Mouse (Mus musculus): ENCODE data around the gene Cmtm4. TPM values are rescaled to one million over a fixed set of nuclear protein-coding genes. Genes with fewer than 3 reads are reported as not detected.

Cmtm4 gene
- polyA plus RNA-seq, 1 experiment from 2014 or later = 5.6 TPM

DNA sequence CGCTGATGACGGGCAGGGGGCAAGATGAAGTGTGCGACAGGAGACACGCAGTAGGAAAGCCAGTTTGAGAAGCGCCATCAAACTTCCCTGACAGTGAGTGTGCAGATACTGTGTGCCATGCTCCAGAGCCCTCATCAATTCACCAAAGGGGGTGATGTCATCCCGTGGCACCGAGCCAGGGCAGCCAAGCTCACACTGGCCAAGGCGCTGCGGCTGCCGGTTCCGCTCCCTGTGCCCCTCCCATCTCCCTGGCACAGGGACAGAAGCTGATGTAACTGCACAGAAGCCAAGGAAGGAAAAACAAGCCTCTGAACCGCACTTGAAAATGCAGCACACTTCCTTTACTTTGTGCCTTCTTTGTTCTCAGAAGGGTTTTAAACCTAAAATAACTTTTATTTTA, 40.4 kb upstream of the Cmtm4 start:
- H3K4me2 ChIP-seq (replicated peaks; ENCODE audit: low read depth, low read length) = no peak overlapping the region
- H3K36me3 ChIP-seq (ENCODE audit: control insufficient read depth, insufficient read depth, low read length) = peaks cover 93% of the 10 kb centered on the region
- no peaks in the 10 kb centered on the region for H3K4me1 ChIP-seq (ENCODE audit: control insufficient read depth, insufficient read depth, low read length)
- H3K4me3 ChIP-seq (ENCODE audit: low read length) = no peak overlapping the region
- no peaks in the 10 kb centered on the region; the same call in 1 of the 2 replicates for H3K9me3 ChIP-seq (ENCODE audit: control insufficient read depth, low read length)
- 68% methylated on average over 12 of the region's 12 CpGs for WGBS
- H3K27me3 ChIP-seq (ENCODE audit: control insufficient read depth, insufficient read depth, low read length) = no peaks in the 10 kb centered on the region
- H3K27ac ChIP-seq (ENCODE audit: low read depth, low read length) = peak overlapping the region; percentile 24; the same call in 1 of the 2 replicates
- peak; percentile 79 for ATAC-seq (ENCODE audit: low FRiP score, low TSS enrichment)
- H3K9ac ChIP-seq (ENCODE audit: low read depth, low read length) = no peak overlapping the region

DNA sequence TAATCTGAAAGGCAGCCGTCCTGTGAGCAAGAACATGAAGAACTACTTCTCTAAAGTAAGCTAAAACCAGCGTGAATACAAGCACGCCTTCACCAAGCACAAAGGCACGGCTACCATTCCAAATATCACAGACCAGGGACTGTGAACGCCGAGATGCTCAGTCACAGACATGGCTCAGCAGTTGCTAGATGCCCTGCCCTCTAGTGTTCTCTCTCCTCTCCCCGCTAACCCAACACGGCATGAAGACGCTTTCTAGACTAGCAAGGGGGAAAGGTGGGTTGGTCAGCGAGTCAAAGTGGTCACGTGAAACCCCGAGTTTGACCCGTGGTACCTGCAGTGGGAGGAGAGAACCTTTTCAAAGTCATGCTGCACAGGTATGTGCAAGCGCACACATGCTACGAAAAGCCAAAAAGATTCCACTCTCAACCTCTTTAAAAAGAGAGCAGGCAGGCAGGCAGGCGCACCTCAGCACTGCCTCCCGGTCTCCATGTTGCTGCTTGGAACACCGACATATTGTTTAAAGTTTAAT, 39.3 kb upstream of the Cmtm4 start:
- H3K4me1 ChIP-seq (ENCODE audit: control insufficient read depth, insufficient read depth, low read length) = no peaks in the 10 kb centered on the region
- H3K27ac ChIP-seq (ENCODE audit: low read depth, low read length) = no peak overlapping the region
- H3K4me3 ChIP-seq (ENCODE audit: low read length) = no peak overlapping the region
- H3K4me2 ChIP-seq (replicated peaks; ENCODE audit: low read depth, low read length) = no peak overlapping the region
- H3K9me3 ChIP-seq (ENCODE audit: control insufficient read depth, low read length) = no peaks in the 10 kb centered on the region; the same call in 1 of the 2 replicates
- WGBS = 91% methylated on average over 18 of the region's 18 CpGs
- H3K9ac ChIP-seq (ENCODE audit: low read depth, low read length) = no peak overlapping the region
- no peaks in the 10 kb centered on the region for H3K27me3 ChIP-seq (ENCODE audit: control insufficient read depth, insufficient read depth, low read length)
- H3K36me3 ChIP-seq (ENCODE audit: control insufficient read depth, insufficient read depth, low read length) = peaks cover 96% of the 10 kb centered on the region
- ATAC-seq (ENCODE audit: low FRiP score, low TSS enrichment) = 0 out of 2 replicates have a peak, but pooled peaks have one; percentile 29

DNA sequence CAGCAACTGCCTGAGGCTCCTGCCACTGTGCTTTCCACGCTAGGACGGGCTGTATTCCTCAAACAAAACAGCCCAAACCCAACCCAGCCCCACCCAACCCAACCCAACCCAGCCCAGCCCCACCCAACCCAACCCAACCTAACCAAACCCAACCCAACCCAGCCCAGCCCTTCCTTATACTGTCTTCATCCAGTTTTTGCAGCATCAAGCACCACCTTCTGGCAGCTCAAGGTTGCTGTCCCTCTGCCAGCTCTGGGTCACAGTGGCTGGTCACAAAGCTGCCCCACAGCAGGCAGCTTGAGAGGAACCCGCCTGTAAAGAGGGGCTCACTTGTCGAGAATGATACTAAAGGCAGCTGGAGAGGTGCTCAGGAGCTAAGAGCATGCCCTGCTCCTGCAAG, 38.7 kb upstream of the Cmtm4 start:
- no peaks in the 10 kb centered on the region; the same call in 1 of the 2 replicates for H3K9me3 ChIP-seq (ENCODE audit: control insufficient read depth, low read length)
- no peak overlapping the region for H3K9ac ChIP-seq (ENCODE audit: low read depth, low read length)
- peaks cover 96% of the 10 kb centered on the region for H3K36me3 ChIP-seq (ENCODE audit: control insufficient read depth, insufficient read depth, low read length)
- no peak for ATAC-seq (ENCODE audit: low FRiP score, low TSS enrichment)
- H3K4me2 ChIP-seq (replicated peaks; ENCODE audit: low read depth, low read length) = no peak overlapping the region
- no peaks in the 10 kb centered on the region for H3K4me1 ChIP-seq (ENCODE audit: control insufficient read depth, insufficient read depth, low read length)
- no peaks in the 10 kb centered on the region for H3K27me3 ChIP-seq (ENCODE audit: control insufficient read depth, insufficient read depth, low read length)
- no peak overlapping the region for H3K4me3 ChIP-seq (ENCODE audit: low read length)
- WGBS = 86% methylated on average over 4 of the region's 4 CpGs
- no peak overlapping the region for H3K27ac ChIP-seq (ENCODE audit: low read depth, low read length)

DNA sequence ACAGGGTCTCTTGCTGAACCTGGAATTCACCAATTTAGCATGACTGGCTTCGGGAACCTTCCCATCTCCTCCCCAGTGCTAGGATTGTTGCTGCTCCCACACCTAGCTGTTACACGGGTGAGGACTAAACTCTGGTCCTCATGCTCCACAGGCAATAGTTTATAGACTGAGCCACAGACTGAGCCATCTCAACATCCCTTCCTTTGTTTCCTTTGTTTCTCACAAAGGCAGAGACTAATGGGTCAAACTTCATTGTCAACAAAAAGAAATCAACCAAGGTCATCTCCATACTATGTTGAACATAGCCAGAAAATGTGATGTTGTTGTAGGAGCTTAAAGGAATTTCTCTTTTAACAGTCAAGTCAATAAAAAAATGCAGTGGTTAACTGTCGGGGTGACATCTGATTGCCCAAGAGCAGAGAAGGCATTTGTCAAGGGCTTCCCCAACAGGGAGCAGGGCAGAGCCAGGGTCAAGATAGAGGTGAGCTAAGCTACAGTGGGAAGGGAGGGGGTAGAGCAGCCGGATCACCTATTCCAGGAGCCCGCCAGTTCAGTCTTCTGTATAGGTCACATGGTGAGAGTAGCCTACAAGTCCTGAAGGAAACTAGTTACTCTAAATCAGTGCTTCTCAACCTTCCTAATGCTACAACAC, 37.7 kb upstream of the Cmtm4 start:
- Histone ChIP-seq H3K27ac (ENCODE audit: low read depth, low read length) (no peak overlapping the region), H3K36me3 (ENCODE audit: control insufficient read depth, insufficient read depth, low read length) (peaks cover 95% of the 10 kb centered on the region), H3K27me3 (ENCODE audit: control insufficient read depth, insufficient read depth, low read length) (no peaks in the 10 kb centered on the region), H3K4me2 (replicated peaks; ENCODE audit: low read depth, low read length) (no peak overlapping the region), H3K9me3 (ENCODE audit: control insufficient read depth, low read length) (no peaks in the 10 kb centered on the region; the same call in 1 of the 2 replicates), H3K4me3 (ENCODE audit: low read length) (no peak overlapping the region), H3K4me1 (ENCODE audit: control insufficient read depth, insufficient read depth, low read length) (no peaks in the 10 kb centered on the region), H3K9ac (ENCODE audit: low read depth, low read length) (no peak overlapping the region)
- ATAC-seq (ENCODE audit: low FRiP score, low TSS enrichment) = no peak
- WGBS = 94% methylated on average over 5 of the region's 5 CpGs

DNA sequence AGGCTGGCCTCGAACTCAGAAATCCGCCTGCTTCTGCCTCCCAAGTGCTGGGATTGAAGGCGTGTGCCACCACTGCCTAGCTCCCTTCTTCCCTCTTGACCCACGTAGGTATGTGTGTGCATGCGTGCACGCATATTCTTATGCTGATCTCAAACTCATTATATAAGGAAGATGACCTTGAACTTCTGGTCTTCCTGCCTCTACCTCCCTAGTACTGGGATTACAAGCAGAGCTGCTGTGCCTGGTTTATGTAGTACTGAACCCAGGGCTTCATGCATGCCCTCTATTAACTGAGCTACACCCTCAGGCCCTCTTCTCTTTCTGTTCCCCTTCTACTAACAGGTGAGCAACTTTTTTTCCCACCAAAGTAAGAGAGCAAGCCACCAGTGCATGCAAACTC, 37.0 kb upstream of the Cmtm4 start:
- no peaks in the 10 kb centered on the region for H3K27me3 ChIP-seq (ENCODE audit: control insufficient read depth, insufficient read depth, low read length)
- H3K9ac ChIP-seq (ENCODE audit: low read depth, low read length) = no peak overlapping the region
- H3K4me2 ChIP-seq (replicated peaks; ENCODE audit: low read depth, low read length) = no peak overlapping the region
- H3K4me1 ChIP-seq (ENCODE audit: control insufficient read depth, insufficient read depth, low read length) = no peaks in the 10 kb centered on the region
- H3K9me3 ChIP-seq (ENCODE audit: control insufficient read depth, low read length) = no peaks in the 10 kb centered on the region; the same call in 1 of the 2 replicates
- ATAC-seq (ENCODE audit: low FRiP score, low TSS enrichment) = no peak
- no peak overlapping the region for H3K27ac ChIP-seq (ENCODE audit: low read depth, low read length)
- H3K4me3 ChIP-seq (ENCODE audit: low read length) = no peak overlapping the region
- 98% methylated on average over 6 of the region's 6 CpGs for WGBS
- peaks cover 97% of the 10 kb centered on the region for H3K36me3 ChIP-seq (ENCODE audit: control insufficient read depth, insufficient read depth, low read length)

DNA sequence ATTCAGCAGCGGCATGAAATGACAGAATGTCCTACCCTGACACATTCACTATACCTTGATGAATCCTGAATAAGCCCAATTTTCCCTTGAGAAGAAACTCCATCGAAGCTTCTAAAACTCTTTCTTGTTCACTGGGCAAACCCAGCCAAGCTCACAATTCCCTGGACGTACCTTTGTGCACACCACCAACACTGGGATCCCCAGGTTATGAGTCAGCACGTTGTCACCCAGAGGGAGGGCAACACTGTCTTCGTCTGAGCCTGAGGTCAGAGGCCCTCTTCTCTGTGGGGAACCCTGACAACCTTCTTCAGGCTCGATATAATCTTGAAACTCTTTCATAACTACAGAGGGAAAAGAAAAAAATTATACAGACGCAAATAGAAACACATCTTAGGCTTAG, 34.6 kb upstream of the Cmtm4 start:
- no peak overlapping the region for H3K4me3 ChIP-seq (ENCODE audit: low read length)
- no peak overlapping the region for H3K4me2 ChIP-seq (replicated peaks; ENCODE audit: low read depth, low read length)
- H3K9ac ChIP-seq (ENCODE audit: low read depth, low read length) = no peak overlapping the region
- ATAC-seq (ENCODE audit: low FRiP score, low TSS enrichment) = no peak
- WGBS = 87% methylated on average over 7 of the region's 7 CpGs
- no peaks in the 10 kb centered on the region for H3K27me3 ChIP-seq (ENCODE audit: control insufficient read depth, insufficient read depth, low read length)
- no peaks in the 10 kb centered on the region for H3K4me1 ChIP-seq (ENCODE audit: control insufficient read depth, insufficient read depth, low read length)
- peaks cover 97% of the 10 kb centered on the region for H3K36me3 ChIP-seq (ENCODE audit: control insufficient read depth, insufficient read depth, low read length)
- H3K9me3 ChIP-seq (ENCODE audit: control insufficient read depth, low read length) = no peaks in the 10 kb centered on the region; the same call in 1 of the 2 replicates
- H3K27ac ChIP-seq (ENCODE audit: low read depth, low read length) = no peak overlapping the region

DNA sequence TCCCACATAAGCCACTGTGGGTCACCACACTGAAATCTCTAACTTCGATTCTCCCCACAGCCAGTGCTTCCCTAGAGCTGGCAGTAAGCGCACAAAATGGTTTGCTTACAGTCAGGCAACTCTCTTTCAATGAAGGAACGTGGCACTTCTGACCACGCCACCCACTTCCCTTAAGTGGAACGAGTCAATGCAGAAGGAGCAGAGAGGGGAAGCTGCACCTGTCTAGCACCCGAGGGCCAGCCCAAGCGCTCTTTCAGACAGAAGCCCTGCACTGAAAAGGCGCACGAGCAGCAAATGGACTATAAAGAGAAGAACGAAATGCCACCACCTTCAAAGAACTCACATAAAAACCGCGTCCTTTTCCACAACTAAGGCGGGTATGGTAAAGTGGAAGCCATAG, 32.1 kb upstream of the Cmtm4 start:
- H3K4me2 ChIP-seq (replicated peaks; ENCODE audit: low read depth, low read length) = no peak overlapping the region
- H3K4me3 ChIP-seq (ENCODE audit: low read length) = no peak overlapping the region
- no peak overlapping the region for H3K9ac ChIP-seq (ENCODE audit: low read depth, low read length)
- 93% methylated on average over 13 of the region's 13 CpGs for WGBS
- H3K4me1 ChIP-seq (ENCODE audit: control insufficient read depth, insufficient read depth, low read length) = no peaks in the 10 kb centered on the region
- H3K27me3 ChIP-seq (ENCODE audit: control insufficient read depth, insufficient read depth, low read length) = no peaks in the 10 kb centered on the region
- no peaks in the 10 kb centered on the region; the same call in 1 of the 2 replicates for H3K9me3 ChIP-seq (ENCODE audit: control insufficient read depth, low read length)
- no peak for ATAC-seq (ENCODE audit: low FRiP score, low TSS enrichment)
- peaks cover 93% of the 10 kb centered on the region for H3K36me3 ChIP-seq (ENCODE audit: control insufficient read depth, insufficient read depth, low read length)
- no peak overlapping the region for H3K27ac ChIP-seq (ENCODE audit: low read depth, low read length)

DNA sequence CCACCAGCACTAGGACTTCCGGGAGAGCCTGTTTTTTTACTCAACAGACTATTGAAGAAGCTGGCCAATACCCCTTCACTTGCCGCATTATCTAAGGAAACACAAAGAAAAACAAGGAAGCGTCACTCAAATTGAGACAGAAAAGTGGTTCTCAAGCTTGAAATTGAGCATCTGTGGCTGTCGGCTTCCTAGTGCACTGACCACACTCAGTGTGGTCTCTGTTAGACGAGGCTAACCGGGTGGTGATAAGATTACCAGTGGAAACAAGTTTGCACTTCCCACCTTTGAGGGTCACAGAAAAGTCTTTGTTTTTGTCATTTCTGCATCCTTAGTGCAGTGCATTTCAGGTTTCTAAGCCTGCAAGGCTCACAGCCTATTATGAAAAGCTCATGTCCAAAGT, 26.7 kb upstream of the Cmtm4 start:
- H3K4me2 ChIP-seq (replicated peaks; ENCODE audit: low read depth, low read length) = no peak overlapping the region
- no peaks in the 10 kb centered on the region for H3K9me3 ChIP-seq (ENCODE audit: control insufficient read depth, low read length)
- no peaks in the 10 kb centered on the region for H3K4me1 ChIP-seq (ENCODE audit: control insufficient read depth, insufficient read depth, low read length)
- H3K27me3 ChIP-seq (ENCODE audit: control insufficient read depth, insufficient read depth, low read length) = no peaks in the 10 kb centered on the region
- no peak overlapping the region for H3K4me3 ChIP-seq (ENCODE audit: low read length)
- WGBS = 88% methylated on average over 6 of the region's 6 CpGs
- peaks cover 92% of the 10 kb centered on the region for H3K36me3 ChIP-seq (ENCODE audit: control insufficient read depth, insufficient read depth, low read length)
- H3K27ac ChIP-seq (ENCODE audit: low read depth, low read length) = no peak overlapping the region
- ATAC-seq (ENCODE audit: low FRiP score, low TSS enrichment) = no peak
- no peak overlapping the region for H3K9ac ChIP-seq (ENCODE audit: low read depth, low read length)

DNA sequence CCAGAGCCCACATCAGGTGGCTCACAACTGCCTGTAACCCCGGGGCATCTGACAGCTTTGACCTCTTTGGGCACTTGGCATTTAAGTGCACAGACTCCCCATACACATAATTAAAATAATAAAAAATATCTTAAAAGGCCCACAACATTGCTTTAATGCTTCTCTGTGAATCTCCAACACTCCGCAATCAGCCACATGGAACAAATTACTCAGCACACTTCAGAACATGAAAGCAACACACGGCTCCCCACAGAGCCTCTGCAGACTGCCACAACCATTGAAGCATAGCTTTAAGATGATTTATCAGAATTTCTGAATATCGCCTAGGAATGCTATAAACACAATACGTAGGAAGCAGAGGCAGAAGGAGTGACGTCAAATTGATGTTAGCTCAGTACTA, 20.4 kb upstream of the Cmtm4 start:
- Histone ChIP-seq H3K27ac (ENCODE audit: low read depth, low read length) (no peak overlapping the region), H3K4me2 (replicated peaks; ENCODE audit: low read depth, low read length) (no peak overlapping the region)
- 80% methylated on average over 6 of the region's 6 CpGs for WGBS

More for the DNA sequence above, 20.4 kb upstream of the Cmtm4 start:
- Histone ChIP-seq H3K27me3 (ENCODE audit: control insufficient read depth, insufficient read depth, low read length) (no peaks in the 10 kb centered on the region), H3K9me3 (ENCODE audit: control insufficient read depth, low read length) (no peaks in the 10 kb centered on the region), H3K4me1 (ENCODE audit: control insufficient read depth, insufficient read depth, low read length) (no peaks in the 10 kb centered on the region), H3K36me3 (ENCODE audit: control insufficient read depth, insufficient read depth, low read length) (peaks cover 37% of the 10 kb centered on the region), H3K9ac (ENCODE audit: low read depth, low read length) (no peak overlapping the region), H3K4me3 (ENCODE audit: low read length) (no peak overlapping the region)
- no peak for ATAC-seq (ENCODE audit: low FRiP score, low TSS enrichment)
